Mouse (Mus musculus): ENCODE data around the gene Rnf182.

Gene Rnf182

DNA sequence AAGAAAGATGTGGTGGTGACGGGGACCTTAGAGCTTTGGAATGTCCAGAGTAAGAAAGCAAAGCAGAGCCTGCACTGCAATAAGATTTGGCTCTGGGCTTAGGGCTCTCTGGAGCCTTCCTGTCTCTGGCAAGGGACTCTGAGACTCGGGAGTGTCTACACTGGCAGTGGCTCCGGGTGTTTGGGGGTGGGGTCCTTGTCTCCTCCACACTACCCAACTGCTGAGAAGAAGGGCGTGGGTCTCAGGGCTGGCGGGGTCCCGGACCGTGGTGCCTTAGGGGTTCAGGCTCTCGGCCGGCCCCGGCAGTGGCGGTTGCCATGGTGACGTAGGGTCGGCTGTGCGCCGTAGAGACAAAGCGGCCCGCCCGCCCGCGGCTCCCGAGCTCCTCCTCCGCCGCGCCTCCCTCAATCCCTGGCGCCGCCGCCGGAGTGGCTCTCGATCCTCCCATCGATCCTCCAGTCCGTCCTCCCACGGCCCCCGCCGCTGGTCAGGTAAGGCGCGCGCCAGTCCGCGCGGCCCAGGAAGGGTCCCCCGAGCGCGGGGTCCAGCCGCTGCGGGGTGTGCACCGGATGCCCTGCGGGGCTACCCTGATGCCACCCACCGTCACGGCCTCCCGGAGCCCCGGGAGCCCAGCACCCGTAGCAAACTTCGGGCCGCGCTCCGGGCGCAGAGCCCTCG, at the start of gene Rnf182:
Rnf182 (plus strand) TSS at position 134 of the 678 bp plus-strand sequence.
- DNase-seq (ENCODE audit: extremely low read depth, low read depth): no peak

DNA sequence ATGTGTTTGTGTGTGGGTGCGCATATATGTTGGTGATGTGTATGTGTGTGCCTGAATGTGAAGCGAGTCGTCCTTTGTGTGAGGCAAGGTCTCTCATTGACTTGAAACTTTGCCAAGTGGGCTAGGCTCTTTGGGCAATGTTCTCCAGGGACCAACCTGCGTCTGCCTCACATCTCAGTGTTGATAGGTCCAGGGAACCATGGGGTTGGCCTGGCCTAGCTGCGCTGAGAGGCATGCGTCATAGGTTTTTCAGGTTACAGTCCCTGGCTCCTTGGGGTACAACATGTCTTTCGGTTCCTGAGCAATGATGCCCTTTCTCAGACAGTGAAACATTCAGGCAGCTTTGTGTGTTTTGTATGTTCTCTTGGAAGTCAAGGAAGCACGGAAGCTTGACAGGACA, 49.3 kb upstream of the Rnf182 start:
- no peak for DNase-seq (ENCODE audit: extremely low read depth, low read depth)

DNA sequence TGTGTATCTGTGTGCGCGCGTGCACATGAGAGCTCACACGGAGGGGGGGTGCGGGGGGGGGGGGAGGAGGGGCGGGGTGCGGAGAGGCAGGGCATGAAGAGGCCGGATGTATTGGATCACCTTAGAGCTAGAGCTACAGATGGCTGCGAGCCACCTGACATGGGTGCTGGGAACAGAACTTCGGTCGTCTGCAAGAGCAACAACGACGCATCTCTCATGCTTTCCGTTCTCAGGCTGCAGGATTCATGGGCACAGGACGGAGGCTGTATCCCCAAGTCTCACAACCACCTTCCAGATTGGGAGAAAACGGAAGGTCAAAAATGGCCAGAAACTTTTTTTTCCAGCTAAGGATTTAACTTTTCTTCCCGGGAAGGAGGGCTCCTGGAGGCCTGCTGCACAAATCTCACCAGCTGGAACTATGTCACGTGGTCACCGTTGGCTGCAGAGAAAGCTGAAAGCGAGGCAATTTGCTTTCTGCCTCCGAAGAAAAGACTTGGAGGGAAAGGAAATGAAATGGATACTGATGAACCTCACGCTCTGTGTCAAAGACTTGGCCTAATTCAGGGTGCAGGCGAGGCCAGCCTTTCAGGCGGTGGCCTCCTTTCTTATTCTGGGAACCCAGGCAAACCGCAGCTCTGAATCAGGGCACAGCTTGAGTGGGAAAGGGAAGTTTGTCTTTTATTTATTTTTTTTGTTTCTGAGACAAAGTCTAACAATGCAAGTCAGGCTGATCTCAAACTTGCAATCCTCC, 48.2 kb upstream of the Rnf182 start:
- no peak for DNase-seq (ENCODE audit: extremely low read depth, low read depth)

DNA sequence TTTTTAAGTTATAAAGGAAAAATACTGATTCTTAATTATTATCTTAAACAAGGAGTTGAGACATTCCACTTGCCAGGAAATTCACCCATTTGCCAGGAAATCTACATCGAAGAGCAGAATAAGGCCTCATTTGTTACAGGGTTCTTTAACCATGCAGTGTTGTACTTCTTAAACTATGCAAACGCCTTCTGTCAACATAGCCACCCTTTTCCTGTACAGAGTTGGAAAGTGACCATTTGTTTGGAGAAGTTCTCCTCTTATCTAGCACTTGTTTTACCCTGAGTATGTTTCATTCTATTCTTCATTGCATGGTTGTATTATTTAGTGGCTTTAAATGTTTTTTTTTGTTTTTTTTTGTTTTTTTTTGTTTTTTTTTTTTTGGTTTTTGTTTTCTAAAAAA, 41.5 kb upstream of the Rnf182 start:
- no peak for DNase-seq (ENCODE audit: extremely low read depth, low read depth)

DNA sequence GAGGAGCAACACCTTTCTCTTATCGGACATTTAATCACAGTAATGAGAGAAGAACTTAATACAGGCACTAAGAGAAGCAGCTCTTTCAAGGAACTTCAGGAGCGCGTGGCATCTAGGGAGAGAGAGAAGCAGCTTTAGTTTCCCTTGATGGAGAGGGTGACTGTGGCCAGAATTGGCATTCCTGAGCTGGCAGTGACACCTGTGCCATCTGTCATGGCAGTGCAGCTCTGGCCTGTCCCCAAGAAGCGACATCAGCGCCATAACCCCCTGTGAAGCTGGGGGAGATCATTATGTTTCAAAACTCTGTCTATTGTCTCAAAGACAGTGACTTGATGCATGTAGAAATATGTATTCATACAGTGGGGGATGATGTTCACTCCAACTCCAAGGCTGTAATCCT, 40.1 kb upstream of the Rnf182 start:
- no peak for DNase-seq (ENCODE audit: extremely low read depth, low read depth)

DNA sequence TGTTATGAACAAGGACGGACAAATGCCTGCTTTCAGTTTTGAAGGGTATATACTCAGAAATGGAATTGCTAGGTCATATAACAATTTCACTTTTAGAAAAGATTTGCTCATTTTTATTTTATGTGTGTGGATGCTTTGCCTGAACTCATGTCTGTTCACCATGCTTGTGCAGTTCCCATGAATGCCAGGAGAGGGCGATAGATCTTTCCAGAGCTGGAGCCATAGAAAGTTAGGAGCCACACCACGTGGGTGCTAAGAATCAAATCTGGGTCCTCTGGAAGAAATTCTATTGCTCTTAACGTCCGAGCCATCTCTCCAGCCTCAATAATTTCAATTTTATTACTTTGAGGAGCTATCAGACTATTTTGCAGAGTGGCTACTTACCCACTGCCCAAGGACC, 38.3 kb upstream of the Rnf182 start:
- peak; percentile 21 for DNase-seq (ENCODE audit: extremely low read depth, low read depth)

DNA sequence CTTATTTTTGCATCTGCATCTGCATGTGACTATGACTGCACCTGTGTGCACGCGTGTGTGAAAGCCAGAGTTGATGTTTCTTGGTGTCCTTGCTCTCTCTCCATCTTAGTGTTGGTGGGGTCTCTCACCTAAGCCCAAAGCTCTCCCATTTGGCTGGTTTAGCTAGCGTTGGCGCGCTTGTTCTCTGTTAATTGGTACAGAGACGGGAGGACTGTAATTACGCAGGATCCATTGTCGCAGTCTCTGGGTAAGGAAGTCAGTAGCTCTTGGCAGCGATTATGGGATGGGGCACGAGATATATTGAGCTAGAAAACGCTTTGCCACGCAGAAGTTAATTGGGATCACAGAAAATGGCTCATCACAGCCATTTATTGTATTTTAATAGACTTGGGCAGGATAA, 37.7 kb upstream of the Rnf182 start:
- DNase-seq (ENCODE audit: extremely low read depth, low read depth): no peak

DNA sequence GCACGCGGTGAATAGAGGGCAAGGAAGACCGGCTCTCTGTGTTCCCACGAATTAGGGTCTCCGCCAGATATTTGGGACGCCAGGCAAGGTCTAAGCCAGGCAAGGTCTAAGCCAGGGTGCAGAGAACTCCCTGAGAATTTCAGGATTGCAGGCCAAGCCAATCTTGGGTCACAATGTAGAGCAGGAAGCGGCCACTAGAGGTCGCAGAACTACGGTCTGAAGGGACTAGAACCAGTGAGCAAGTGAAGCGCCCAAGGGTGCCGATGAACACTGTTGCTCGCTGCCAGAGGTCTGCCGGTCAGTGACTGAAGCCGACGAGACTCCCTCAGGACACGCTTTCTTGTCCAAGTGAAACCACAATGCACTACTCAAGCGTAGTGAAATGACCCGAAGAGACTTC, 35.8 kb upstream of the Rnf182 start:
- peak; percentile 38 for DNase-seq (ENCODE audit: extremely low read depth, low read depth)

DNA sequence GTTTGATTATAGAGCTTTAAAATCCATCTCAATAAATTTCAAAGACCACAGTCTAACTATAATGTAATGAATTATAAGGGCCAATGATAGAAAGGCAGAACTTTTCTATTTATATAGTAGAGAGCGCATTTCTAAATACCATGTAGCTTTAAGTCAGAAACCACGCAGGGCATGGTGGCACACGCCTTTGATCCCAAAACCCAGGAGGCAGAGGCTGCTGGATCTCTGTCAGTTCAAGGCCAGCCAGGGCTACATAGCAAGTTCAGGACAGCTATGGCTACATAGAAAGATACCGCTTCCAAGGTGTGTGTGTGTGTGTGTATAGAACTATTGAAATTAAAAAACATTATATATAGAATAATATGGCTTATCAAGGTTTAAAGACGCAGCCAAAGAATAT, 34.8 kb upstream of the Rnf182 start:
- DNase-seq (ENCODE audit: extremely low read depth, low read depth): no peak

DNA sequence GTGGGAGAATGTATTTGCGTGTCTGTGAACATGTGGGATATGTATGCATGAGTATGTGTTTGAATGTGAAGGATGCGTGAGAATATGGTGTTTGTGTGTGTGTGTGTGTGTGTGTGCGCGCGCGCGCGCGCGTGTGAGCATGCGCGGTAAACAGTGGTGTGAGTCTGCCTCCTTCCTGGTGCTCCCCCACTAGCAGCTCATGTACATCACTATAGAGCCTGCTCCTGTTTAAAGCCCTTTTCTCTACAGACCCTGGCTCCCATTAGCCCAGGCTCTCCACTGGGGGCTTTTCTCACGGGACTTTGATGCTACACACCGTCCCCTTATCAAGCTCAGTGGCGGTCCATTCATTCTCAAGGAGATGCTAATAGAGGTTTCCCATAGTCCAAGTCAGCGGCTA, 32.5 kb upstream of the Rnf182 start:
- DNase-seq (ENCODE audit: extremely low read depth, low read depth): no peak

DNA sequence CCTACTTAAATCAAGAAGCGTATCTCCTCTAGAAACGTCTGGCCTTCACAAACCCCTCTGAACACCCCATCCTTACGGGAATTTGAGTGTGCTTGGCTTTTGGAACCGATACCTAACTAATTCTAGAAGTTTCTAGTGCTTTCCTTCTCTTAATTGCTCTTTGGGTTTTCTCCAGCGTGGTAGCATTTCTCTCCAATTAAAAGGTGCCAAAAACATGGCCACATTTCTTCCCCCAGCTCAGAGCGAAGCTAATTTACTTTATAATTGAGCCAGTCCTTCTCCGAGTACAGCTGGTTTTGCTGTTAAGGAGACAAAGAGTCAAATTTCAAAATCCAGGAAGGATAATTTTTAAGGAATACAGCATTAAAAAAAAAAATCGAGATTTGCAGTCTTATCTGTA, 32.0 kb upstream of the Rnf182 start:
- no peak for DNase-seq (ENCODE audit: extremely low read depth, low read depth)

DNA sequence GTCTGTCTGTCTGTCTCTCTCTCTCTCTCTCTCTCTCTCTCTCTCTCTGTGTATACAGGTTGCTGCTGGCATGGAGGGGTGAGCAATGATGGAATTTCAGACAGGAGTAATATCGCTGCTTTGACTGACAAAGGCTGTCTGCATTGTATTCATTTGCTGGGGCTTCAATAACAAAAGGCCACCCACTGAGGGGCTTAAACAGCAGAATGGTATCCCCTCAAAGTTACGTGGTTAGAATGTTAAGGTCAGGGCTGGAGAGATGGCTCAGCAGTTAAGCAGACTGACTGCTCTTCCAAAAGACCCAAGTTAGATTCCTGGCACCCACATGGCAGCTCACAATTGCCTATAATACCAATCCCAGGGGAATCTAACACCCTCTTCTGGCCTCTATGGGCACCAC, 30.2 kb upstream of the Rnf182 start:
- DNase-seq (ENCODE audit: extremely low read depth, low read depth): no peak

DNA sequence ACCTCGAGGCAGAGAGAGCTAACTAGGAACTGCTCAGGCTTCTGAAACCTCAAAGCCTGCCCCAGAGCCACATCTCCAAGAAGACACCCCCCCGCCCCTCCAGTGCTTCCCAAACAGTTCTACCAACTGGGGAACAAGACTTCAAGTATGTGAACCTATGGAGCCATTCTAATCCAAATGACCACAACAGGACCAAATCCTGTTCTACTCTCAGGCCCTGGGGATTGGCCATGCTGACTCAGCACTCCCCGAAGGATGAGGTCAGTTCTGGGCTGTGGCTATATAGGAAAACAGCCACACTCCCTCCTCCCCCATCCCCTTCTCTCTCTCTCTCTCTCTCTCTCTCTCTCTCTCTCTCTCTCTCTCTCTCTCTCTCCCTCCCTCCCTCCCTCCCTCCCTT, 28.5 kb upstream of the Rnf182 start:
- DNase-seq (ENCODE audit: extremely low read depth, low read depth): no peak

DNA sequence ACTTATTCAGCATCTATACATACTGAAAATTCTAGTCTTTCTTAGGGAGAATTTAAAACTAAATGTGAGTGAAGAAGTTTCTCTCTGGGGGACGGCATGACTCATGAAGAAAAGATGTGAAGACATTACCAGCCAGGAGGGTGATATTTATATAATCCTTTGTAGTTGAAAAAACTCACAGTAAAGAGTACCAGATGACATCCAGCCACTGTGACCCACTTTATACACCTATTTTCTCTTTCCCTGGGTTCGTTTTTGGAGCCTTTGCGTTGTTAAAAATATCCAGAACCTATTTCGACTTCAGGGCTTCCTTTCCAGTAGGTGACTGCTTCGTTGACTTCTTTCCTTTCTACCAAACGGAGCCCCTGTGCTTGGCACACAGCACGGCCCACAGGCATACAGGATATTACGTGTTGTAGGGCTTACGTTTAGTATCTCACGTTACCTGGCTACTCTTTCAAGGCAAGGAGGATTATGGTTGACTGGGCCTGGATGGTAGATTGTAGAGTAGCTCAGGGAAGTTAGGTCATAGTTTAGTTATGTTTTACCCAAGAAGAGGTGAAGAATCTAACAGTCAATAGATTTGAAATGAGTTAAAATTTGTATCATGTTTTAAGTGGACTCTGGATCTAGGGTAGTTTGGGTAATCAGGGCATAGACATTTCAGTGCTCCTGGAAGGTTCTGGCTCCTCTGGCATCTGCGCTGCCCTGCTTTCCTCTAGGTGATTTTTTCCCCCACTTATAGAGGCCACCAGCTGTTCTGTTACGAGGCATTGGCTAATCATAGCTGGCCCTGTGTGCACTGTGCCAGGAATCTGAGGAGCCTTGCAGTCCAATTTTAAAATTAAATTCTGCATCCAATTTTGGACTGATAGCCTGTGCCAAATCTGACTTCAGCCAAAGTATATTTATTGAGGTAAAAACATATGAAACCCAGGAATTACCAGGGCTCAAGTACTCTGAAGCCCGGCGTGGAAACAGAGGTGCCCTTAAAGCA, 27.4 kb upstream of the Rnf182 start:
- no peak for DNase-seq (ENCODE audit: extremely low read depth, low read depth)

DNA sequence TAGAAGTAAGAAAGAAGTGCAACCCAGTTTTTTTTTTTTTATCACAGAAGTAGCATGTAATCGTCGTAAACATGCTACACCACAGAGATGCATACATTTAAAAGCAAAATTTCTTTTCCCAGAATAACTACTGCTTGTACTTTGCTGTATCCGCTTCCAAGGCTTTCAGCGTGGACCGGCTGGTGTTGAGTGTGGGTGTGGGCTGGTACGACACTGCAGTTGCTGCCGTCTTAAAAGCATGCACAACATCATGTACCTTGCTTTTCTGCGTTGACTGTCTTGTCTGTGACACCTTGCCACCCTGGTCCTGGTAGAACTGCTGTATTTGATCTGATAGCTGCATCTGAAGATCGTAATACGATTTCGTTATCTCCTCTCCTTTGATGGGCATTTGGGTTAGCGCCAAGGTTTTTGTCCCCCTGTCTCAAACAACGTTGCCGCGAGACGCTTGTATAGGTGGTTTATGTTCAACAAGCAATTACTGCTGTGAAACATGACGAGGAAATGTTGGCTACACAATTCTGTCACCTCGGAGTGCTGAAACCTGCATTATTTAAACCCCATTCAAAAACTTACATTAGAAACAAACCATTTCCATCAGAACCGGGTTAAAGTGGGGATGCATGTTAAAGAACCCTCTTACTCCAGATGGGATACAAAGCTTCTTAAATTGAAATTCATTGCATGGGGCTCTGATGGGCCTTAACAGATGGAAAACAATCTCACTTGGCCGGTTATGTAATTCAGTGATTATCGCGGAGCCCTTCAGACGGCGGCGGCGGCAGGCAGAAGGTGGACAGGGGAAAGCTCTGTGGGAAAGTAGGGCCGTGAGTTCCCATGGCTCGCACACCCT, 23.5 kb upstream of the Rnf182 start:
- no peak for DNase-seq (ENCODE audit: extremely low read depth, low read depth)

DNA sequence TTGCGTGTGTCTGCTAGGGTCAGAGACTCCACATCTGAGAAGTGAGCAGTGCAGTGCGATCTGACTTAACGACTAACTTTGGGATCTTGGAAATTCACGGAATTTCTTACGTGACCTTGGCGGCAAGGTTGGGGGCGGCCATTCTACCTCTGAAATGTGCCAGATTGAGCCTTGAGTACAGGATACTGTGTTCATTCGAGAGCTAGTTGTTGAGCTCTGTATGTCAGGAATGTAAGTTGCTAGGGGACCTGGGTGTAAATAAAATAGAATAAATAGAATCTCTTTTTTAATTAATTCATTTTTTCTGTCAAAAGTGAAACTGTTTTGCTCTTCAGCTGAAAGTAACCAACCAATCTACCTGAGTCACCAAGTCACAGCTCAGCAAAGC, 22.8 kb upstream of the Rnf182 start:
- no peak for DNase-seq (ENCODE audit: extremely low read depth, low read depth)

DNA sequence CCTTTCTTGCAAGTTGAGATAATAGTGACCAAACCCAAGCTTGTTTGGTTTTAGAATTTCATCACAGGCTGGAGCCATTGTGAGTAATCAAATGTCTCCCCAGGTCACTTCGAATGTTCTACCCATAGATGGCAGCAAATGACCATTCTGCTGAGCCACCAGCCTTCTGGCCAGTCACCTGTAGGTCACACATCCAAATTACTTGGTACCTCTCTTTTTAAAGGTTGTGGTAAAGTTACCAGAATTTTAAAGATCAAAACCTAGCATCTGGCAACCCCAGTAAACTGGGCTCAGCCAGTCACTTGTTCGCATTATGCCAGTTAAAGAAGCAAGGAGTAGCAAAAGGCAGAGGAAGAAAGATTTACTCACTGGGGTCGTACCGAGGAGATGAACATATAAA, 19.6 kb upstream of the Rnf182 start:
- DNase-seq (ENCODE audit: extremely low read depth, low read depth): peak; percentile 3

DNA sequence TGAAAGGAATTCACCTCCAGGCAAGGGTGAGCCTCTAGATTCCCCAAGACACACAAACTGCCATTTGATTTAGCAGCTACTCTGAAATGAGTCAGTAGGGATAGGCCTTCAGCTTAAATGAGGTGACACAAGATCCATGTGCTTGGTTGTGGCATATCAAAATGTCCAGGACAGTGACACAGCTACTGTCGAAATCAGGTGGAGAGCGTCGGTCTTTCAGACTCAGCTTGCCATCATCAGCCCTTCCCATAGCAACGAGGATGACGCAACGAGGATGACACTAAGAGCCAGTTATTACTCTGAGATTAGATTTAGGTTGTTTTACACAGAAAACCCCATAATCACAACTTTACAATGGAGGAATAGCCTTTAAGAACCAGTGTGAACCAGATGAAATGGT, 14.5 kb upstream of the Rnf182 start:
- no peak for DNase-seq (ENCODE audit: extremely low read depth, low read depth)

DNA sequence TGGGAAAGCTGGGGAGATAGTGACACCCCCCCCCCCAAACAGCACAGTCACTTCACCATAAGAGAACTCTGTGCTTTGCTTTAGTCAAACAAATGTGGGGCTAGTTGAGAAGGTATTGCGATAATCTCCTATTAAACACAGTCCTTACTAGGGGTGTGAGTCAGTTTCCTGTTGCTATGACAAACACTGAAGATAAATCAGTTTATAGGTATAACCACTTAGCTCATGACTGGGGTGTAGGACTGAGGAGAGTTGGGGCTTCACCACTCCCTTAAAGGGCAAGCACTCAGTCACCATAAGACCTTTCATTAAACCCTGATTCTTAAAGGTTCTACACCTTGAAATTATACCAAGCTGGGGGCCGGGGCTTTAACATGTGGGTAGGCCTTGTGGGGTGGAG, 13.1 kb upstream of the Rnf182 start:
- DNase-seq (ENCODE audit: extremely low read depth, low read depth): no peak

DNA sequence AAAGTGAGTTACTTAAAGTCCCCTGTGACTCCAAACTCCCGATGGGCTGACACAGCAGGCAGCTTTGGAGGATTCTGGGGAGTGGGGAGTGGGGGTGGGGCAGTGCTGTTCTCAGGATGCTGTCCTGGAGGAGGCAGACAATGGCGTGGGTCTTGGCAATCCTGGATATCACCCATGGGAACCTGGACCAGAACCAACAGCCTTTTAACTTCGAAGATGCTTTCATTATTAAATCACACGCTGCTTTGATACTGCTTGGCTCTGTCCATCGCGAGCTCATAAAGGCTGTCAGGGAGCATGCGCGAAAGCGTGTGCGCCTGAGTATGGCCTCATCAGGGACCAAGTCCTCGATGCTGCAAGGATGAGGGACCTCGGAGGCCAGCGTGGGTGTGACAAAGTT, 12.5 kb upstream of the Rnf182 start:
- DNase-seq (ENCODE audit: extremely low read depth, low read depth): no peak

DNA sequence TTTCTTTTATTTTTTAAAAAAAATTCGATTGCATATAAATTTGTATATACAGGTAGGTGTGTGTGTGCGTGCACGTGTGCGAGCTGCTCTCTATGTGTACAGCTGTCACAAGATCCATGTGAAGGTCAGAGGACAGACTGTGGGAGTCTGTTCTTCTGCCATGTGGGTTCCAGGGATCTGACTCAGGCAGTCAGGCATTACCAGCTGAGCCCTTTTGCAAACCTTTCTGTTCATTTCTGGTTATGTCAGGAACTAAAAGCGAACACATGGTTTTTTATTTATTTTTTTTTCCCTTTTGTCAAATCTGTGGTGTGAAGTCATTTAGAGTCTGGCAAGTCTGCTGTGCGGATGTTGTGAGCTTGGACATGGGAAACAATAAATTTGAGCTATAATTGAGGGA, 6.7 kb upstream of the Rnf182 start:
- no peak for DNase-seq (ENCODE audit: extremely low read depth, low read depth)

Data from MEL-GATA-1-ER (cell line).